Mouse (Mus musculus): Measurements from ENCODE around the gene Dcp1a. TPM values are rescaled to one million over a fixed set of nuclear protein-coding genes. Genes with fewer than 3 reads are reported as not detected.

The Dcp1a gene
- total RNA-seq, 2 experiments from 2014 or later: 29.3 to 35.8 TPM

- no peak for DNase-seq (ENCODE audit: low spot score in 2 of 2)
Measured at GRCm38 (mm10) chr14:30557730-30558129, 78.4 kb downstream of the Dcp1a start.

DNA sequence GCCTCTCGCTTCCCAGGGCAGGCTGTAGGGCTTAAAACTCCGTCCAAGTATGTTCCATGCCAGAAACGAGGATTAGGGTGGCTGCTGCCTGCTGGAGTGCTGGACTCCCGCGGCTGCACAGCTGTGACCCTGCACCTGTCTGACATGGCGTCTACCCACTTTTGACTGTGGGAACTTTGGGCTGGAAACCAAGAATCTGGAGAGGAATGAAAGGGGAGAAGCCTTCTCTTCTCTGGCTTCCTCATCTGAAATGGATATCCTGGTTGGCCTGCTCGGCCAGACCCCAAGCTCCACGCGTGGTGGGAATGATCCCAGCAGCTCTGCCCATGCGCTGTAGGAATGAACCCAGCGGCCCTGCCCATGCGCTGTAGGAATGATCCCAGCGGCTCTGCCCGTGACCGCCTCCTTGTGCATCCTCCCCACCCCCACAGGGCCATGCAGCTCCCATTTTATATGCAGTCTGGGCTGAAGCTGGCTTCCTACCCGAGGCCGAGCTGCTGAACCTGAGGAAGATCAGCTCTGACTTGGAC is 80.1 kb downstream of the Dcp1a start:
- DNase-seq (ENCODE audit: low spot score in 2 of 2): no peak

DNA sequence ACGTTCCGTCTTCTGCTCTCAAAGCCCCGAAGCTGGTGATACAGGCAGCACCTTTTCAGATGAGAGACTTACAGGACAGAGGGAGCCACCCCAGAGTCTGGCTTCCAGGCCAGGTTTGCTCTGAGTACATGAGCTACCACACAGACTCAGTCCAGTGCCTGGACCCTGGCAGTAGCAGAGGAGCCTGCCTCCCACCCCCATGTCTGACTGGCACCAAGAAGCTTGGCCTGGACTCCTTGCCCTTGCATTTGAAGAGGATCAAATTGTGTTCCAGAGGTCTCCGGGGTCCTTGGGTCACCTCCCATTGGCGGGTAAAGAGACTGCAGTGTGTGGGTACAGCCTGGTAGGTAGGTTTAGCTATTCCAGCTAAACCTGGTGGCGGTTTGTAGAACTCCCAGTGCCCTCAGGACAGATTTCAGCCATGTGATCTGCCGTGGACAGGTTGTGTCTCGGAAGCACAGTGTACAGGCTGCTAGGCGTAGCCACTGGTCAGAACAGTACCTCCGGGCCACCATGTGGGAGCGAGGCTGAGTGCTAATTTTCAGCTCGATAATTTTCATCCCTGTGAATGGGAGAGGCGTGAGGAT is 81.6 kb downstream of the Dcp1a start:
- no peak for DNase-seq (ENCODE audit: low spot score in 2 of 2)

DNA sequence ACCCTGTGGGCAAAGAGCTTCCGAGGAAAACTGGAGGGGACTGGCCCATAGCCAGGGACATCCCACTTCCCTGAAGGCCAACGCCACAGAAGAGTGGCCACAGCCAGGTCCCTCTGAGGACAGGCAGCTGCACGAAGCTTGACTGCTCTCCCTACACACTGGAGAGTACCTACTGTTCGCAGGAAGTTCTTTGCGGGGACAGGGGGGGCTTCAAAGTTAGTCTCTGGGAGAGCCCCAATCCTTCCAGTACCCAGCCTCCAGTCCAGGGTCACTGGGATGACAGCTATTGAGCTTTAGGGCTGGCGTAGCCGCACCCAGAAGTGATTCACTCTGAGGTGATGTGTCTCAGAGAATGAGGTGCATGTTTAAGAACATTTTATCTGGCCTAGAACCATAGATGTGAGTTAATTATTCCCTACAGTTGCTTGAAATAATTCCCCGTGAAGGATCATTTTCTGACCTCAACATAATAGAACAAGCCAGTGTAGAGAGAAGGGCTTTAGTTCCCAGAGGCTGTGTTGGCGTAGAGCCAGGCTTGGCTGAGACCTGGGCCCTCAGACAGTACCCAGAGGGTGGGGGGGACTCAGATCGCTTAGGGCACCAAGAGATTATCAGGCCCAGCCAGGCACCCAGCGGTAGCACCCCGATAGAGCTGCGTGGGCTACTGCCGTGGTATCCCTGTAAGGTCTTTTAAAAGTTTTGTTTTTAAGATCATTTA is 82.3 kb downstream of the Dcp1a start:
- DNase-seq (ENCODE audit: low spot score in 2 of 2): no peak

DNA sequence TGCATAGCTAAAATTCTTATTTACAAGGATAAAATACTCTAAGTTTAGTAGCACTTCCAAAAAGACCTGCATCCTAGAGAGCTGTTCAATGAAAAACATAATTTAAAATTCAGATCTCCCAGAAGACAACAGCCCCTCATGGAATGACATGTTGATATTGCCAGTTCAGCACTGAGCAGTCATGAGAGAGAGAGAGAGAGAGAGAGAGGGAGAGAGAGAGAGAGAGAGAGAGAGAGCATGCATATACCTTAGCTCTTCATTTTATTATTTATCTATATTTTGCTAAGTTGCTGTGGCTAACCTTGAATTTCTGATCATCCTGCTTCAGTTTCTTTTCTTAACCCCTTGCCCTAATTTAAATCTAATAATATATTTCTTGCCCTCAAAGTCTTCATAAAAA is 83.0 kb downstream of the Dcp1a start:
- no peak for DNase-seq (ENCODE audit: low spot score in 2 of 2)

DNA sequence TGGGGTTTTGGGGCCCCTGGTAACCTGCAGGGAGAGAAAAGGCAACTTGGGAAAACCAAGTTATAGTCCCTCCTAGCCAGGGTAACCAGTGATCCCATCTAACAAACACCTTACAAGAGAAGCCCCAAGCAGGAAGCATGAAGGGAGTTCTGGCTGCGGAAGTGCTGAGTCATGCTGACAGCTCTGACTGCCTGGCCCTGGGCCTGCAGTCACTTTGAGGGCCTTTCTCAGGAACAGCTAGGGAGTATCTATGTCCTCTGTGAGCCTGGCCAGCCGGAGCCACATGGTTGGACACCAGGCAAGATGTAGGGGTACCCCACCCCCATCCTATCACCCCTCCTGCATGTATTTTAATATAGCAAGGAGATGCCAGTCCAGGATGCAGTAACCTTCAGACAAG is 85.1 kb downstream of the Dcp1a start:
- DNase-seq (ENCODE audit: low spot score in 2 of 2): no peak

- DNase-seq (ENCODE audit: low spot score in 2 of 2): no peak
Measured at GRCm38 (mm10) chr14:30566317-30566716, 87.0 kb downstream of the Dcp1a start.

DNA sequence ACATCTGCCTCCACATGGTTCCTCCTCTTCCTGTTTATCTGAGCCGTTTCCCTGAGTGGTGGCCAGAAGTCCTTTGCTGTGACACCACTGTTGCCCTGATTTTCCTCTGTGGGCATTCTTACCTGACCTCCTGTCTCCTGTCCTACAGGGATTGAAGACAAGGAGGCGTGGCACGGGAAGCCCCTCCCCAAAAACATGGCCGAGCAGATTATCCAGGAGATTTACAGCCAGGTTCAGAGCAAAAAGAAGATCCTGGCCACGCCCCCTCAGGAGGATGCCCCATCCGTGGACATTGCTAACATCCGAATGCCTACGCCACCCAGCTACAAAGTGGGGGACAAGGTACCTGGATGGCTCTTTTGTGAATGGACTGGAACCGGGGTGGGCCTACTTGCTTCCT is 88.7 kb downstream of the Dcp1a start:
- DNase-seq (ENCODE audit: low spot score in 2 of 2): no peak

DNA sequence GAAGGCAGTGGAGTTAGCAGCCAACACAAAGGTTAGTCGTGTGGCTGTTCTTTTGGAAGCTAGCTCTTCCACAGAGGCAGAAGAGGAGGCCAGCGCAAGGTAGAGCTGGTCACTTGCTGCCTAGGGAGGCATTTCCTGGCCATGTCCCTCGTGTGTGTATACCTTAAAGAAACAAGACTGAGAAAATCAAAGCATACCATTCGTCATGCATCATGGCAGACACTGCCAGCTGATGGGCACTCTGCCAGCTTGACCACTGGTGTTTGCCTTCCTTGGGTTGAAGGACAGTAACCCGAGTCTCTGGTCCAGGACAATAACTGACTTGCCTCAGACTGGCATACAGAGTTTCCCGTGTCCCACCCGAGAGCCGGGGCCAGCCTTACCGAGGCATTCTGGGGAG is 91.0 kb downstream of the Dcp1a start:
- DNase-seq (ENCODE audit: low spot score in 2 of 2): no peak

DNA sequence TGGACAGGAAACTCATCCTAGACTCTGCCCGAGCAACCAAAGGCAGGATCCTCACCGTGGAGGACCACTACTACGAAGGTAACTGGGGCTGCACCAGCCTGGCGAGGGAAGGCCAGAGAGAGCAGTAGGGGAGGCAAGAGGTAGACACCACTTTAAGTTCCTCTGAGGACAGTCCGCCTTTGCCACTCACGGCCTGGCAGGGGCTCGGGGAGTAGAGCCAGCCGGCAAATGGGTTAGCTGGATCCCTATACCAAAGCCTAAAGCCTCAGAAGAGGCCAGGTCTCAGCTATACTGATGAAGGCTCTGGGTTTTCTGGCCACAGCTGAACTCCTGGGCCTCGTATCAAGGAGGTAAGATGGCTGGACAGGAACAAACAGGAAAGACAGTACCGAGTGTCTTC is 92.9 kb downstream of the Dcp1a start:
- DNase-seq (ENCODE audit: low spot score in 2 of 2): no peak

- DNase-seq (ENCODE audit: low spot score in 2 of 2): no peak
Measured at GRCm38 (mm10) chr14:30573235-30573634, 93.9 kb downstream of the Dcp1a start.

DNA sequence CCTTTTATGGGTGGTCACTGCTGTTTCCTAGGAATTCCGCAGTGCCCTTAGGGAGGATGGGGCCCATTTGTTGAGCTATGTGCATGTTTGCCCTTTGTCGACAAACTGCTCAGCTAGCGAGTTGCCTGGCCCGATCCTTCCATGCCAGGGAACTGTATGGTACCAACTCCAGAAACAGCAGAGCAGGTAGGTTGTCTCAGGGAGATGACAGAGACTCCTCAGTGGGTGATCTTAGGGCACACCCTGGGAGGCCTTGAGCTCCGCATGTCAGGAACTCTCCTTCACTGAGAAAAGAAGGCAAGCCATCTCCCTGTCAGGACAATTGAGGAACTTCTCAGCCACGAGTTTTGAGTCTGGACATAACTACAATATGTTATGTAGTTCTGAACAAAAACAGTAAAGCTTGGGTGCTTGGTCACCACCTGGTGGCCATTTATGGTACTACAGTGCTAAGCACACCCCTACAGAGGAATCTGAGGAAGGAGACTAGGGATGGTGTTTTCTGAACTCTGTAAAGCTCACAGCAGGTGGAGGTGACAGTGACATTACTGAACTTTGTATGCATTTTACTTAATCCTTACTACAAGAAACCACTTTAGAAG is 94.7 kb downstream of the Dcp1a start:
- DNase-seq (ENCODE audit: low spot score in 2 of 2): peak in 1 of 2 experiments; percentile 63

DNA sequence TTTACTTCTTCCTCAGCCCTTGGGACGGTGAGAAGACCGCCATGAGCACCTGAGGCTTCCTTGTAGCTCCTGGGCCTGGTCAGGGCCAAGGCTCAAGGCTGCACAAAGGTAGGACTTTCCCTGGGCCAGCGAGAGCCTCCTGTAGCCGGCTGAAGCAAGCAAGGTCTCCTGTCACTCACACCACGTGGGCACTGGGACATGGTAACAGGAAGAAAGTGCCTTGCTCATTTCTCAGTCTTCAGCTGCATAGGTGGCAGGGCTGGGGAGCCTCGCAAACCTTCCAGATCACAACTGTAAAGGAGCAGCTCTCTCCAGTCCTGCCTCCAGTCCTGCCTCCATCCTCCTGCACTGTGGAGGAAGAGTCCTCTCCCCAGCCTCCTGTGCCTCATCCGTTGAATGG is 96.5 kb downstream of the Dcp1a start:
- DNase-seq (ENCODE audit: low spot score in 2 of 2): no peak

DNA sequence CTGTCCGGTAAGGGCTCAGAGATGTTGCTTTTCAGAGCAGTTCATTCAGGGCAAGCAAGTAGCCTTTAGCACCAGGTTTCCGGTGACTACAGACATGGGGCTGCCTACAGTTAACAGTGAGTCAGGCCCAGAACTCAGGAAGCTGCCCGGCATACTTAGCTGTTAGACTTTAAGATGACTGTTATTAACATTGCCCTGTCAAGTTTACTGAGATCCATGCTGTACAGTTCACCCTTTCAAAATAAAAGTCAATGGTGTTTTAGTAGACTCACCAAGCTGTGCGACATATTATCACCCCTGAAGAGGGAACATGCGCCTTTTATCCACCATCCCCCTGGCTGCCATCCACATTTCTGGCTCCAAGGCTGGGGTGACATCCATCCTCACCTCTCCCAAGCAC is 96.9 kb downstream of the Dcp1a start:
- no peak for DNase-seq (ENCODE audit: low spot score in 2 of 2)

Small RNA genes within 50 kb of the gene (microRNA-seq; reads per million reads assigned to microRNA genes)
- 3.4 reads per million, percentile 9 among the genes with 10 or more reads in this experiment for gene Mir3076

Other genes with a start within 250 kb of the Dcp1a start
- gene Cacna1d, start 11.9 kb downstream of the Dcp1a start, total RNA-seq (2021): 10 to 100 TPM; 32.7 to 32.9 TPM
- 100 to 1,000 TPM; 399 to 408 TPM for gene Tkt, start 68.8 kb downstream of the Dcp1a start, total RNA-seq (2021)
- gene Prkcd, start 146.7 kb downstream of the Dcp1a start, total RNA-seq (2021): 100 to 1,000 TPM; 197 to 224 TPM
- 10 to 100 TPM; 32.8 to 36.3 TPM for gene Rft1, start 174.8 kb downstream of the Dcp1a start, total RNA-seq (2021)
- gene Sfmbt1, start 235.3 kb downstream of the Dcp1a start, total RNA-seq (2021): 10 to 100 TPM; 29.2 to 30.2 TPM